Comparison of ENCODE assay signal across 9 mouse cellular contexts in genomic region chr2:173164358-173164757, GRCm38 (mm10). TPM values are rescaled to one million over a fixed set of nuclear protein-coding genes. Genes with fewer than 3 reads are reported as not detected.
DNase-seq lines count a peak whose midpoint lies in the region.
"Had no signal": no experiment of that assay in that cellular context is flagged by ENCODE, and none has a peak within 500 bp of the region (broad histone marks: within the 10 kb centered on the region; RNA-seq: fewer than 3 reads in every experiment).

No protein-coding gene starts in this region.

- intact Hi-C loops in left cerebral cortex, postnatal 10 days (cut with DNase I): no loop called here

- peak; percentile 81 for DNase-seq in kidney, adult 9 months
- DNase-seq in kidney, adult 11 months: no peak
- peak; percentile 45 for DNase-seq in 3T3-L1 (ENCODE audit: low read depth, low spot score)
- peak; percentile 18 for DNase-seq in 416B (ENCODE audit: low read depth)
- DNase-seq in induced T-regulatory cell, adult 2 months (ENCODE audit: low read depth): peak; percentile 54
- DNase-seq in Muller cell, postnatal 12 days (ENCODE audit: inconsistent ontology term): no peak
- no peak for DNase-seq in left cerebral cortex, postnatal 10 days (ENCODE audit: extremely low spot score in 1 of 2, low spot score in 2 of 2)
- DNase-seq in right cerebral cortex, postnatal 10 days (ENCODE audit: low spot score in 2 of 2): no peak

RNA-seq across cellular contexts. Expression of gene Pck1, which starts 11.5 kb away (rescaled TPM):
- not detected for total RNA-seq in left cerebral cortex, postnatal 10 days (2021)

RNA-seq across cellular contexts. Expression of gene Ctcfl, which starts 45.0 kb away (rescaled TPM):
- total RNA-seq in left cerebral cortex, postnatal 10 days (2021): not detected
- total RNA-seq: adrenal gland, postnatal 4 days had no signal

RNA-seq across cellular contexts. Expression of gene Zbp1, which starts 54.4 kb away (rescaled TPM):
- total RNA-seq in left cerebral cortex, postnatal 10 days (2021): under 1 TPM in 1 of 2 experiments, not detected in 1; 0.12 TPM

Comparison
In these comparisons a context has a peak if more than half of its experiments do, and no peak if none do; other contexts are left out.
1. DNase-seq: peak in kidney, adult 9 months (single experiment), 3T3-L1 (single experiment), 416B (single experiment) and induced T-regulatory cell, adult 2 months (single experiment); none in kidney, adult 11 months (single experiment), Muller cell, postnatal 12 days (single experiment), left cerebral cortex, postnatal 10 days (0 of 2) and right cerebral cortex, postnatal 10 days (0 of 2).